Mouse (Mus musculus) embryonic fibroblast, embryonic 13.5 days (primary cell): ENCODE data around the gene Chmp5.

Experiments used
- CTCF ChIP-seq: IDR thresholded peaks from 2 replicates; pipeline ENCODE4 v1.5.1; 2011; ENCODE audit warnings: mild to moderate bottlenecking, control low read depth, low read length, moderate library complexity, borderline replicate concordance; ENCODE audit not compliant: insufficient read depth
- POLR2A ChIP-seq: IDR thresholded peaks from 2 replicates; pipeline ENCODE4 v1.6.1; 2011; ENCODE audit warnings: low read depth, mild to moderate bottlenecking, control low read depth, low read length, moderate library complexity

DNA sequence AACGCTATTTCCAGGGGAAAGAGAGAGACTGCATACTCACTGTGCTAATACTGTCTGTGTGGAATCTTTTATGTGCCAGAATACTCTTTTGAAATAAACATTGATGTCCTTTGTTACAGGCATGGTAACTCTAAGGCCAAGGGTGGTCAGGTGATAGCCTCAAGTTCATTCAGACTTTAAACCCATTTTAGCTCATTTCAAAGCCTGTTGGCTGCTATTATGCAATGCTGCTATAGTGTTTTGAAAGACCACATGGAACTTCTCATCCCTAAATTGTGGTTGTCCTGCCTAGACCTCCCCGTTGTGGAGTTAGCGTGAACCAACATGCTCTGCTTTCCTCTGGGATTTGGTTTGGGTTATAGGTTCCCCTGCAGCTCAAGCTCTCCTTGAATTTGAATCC is 27.5 kb downstream of the Chmp5 start:
- no peak for TF ChIP-seq CTCF
- TF ChIP-seq POLR2A: no peak
